Mouse (Mus musculus): ENCODE data around the gene Eif2s1.

The Eif2s1 gene

GRCm38 (mm10) chr12:78911707-78912417, 50.2 kb downstream of the Eif2s1 start:
- in situ Hi-C loops (cut with MboI; ENCODE audit: low sequenced_read_pairs) = no loop called here

- in situ Hi-C loops (cut with MboI; ENCODE audit: low sequenced_read_pairs) = no loop called here
These were observed 52.8 kb downstream of the Eif2s1 start for GRCm38 (mm10) chr12:78914458-78914857.

GRCm38 (mm10) chr12:78915561-78915960, 53.9 kb downstream of the Eif2s1 start:
- in situ Hi-C loops (cut with MboI; ENCODE audit: low sequenced_read_pairs) = no loop called here

GRCm38 (mm10) chr12:78916278-78916677, 54.7 kb downstream of the Eif2s1 start:
- in situ Hi-C loops (cut with MboI; ENCODE audit: low sequenced_read_pairs) = no loop called here

GRCm38 (mm10) chr12:78918227-78919078, 56.8 kb downstream of the Eif2s1 start:
- in situ Hi-C loops (cut with MboI; ENCODE audit: low sequenced_read_pairs) = no loop called here

GRCm38 (mm10) chr12:78919079-78919712, 57.6 kb downstream of the Eif2s1 start:
- in situ Hi-C loops (cut with MboI; ENCODE audit: low sequenced_read_pairs) = no loop called here

- in situ Hi-C loops (cut with MboI; ENCODE audit: low sequenced_read_pairs) = loop anchor here (5.0 kb wide), 1 partner anchor 176 kb away; no protein-coding TSS in a partner anchor
These were observed 59.8 kb downstream of the Eif2s1 start for GRCm38 (mm10) chr12:78921421-78921820.

GRCm38 (mm10) chr12:78922058-78922457, 60.4 kb downstream of the Eif2s1 start:
- in situ Hi-C loops (cut with MboI; ENCODE audit: low sequenced_read_pairs) = loop anchor here (5.0 kb wide), 1 partner anchor 175 kb away; no protein-coding TSS in a partner anchor

GRCm38 (mm10) chr12:78922977-78923376, 61.4 kb downstream of the Eif2s1 start:
- in situ Hi-C loops (cut with MboI; ENCODE audit: low sequenced_read_pairs) = loop anchor here (5.0 kb wide), 1 partner anchor 174 kb away; no protein-coding TSS in a partner anchor

GRCm38 (mm10) chr12:78923539-78924189, 62.0 kb downstream of the Eif2s1 start:
- in situ Hi-C loops (cut with MboI; ENCODE audit: low sequenced_read_pairs) = loop anchor here (5.0 kb wide), 1 partner anchor 174 kb away; no protein-coding TSS in a partner anchor

GRCm38 (mm10) chr12:78927287-78927686, 65.7 kb downstream of the Eif2s1 start:
- in situ Hi-C loops (cut with MboI; ENCODE audit: low sequenced_read_pairs) = no loop called here

GRCm38 (mm10) chr12:78929900-78930299, 68.3 kb downstream of the Eif2s1 start:
- in situ Hi-C loops (cut with MboI; ENCODE audit: low sequenced_read_pairs) = no loop called here

- in situ Hi-C loops (cut with MboI; ENCODE audit: low sequenced_read_pairs) = no loop called here
These were observed 74.9 kb downstream of the Eif2s1 start for GRCm38 (mm10) chr12:78936494-78936893.
